Mouse (Mus musculus): ENCODE measurements around the gene B3gat3.
"Not testable (repeated sequence)": the region's sequence is repeated elsewhere in the genome, so short reads cannot be mapped to it uniquely, and the experiment has no call there.

The B3gat3 gene

GRCm38 (mm10) chr19:8920073-8920736 is at the start of gene B3gat3:
Gene B3gat3 (plus strand): TSS chr19:8920374.
- peak; percentile 98 for DNase-seq

- DNase-seq, result not testable (repeated sequence)
Observed at GRCm38 (mm10) chr19:8870381-8870780, 49.8 kb upstream of the B3gat3 start.

- DNase-seq, result no peak
Observed at GRCm38 (mm10) chr19:8870838-8871237, 49.3 kb upstream of the B3gat3 start.

GRCm38 (mm10) chr19:8871267-8872186 is 48.6 kb upstream of the B3gat3 start, which contains the start of gene Ubxn1:
Gene Ubxn1 (plus strand): TSS chr19:8871496.
- DNase-seq, result peak; percentile 99

- no peak for DNase-seq
Observed at GRCm38 (mm10) chr19:8872266-8872840, 47.8 kb upstream of the B3gat3 start.

- DNase-seq, result no peak
Observed at GRCm38 (mm10) chr19:8875031-8875430, 45.1 kb upstream of the B3gat3 start.

GRCm38 (mm10) chr19:8880311-8881033 is 39.7 kb upstream of the B3gat3 start, which contains the start of gene Uqcc3:
Gene Uqcc3 (minus strand): TSS chr19:8880923.
- DNase-seq, result peak; percentile 94

GRCm38 (mm10) chr19:8881034-8881392 is 39.2 kb upstream of the B3gat3 start:
- no peak for DNase-seq

GRCm38 (mm10) chr19:8883616-8884015 is 36.6 kb upstream of the B3gat3 start, which contains the start of the genes Lbhd1 and Gm49403:
Gene Lbhd1 (plus strand): TSS chr19:8883732.
Gene Gm49403 (plus strand): TSS chr19:8883930.
- no peak for DNase-seq

GRCm38 (mm10) chr19:8886916-8887584 is 33.1 kb upstream of the B3gat3 start:
- no peak for DNase-seq

- DNase-seq, result no peak
Observed at GRCm38 (mm10) chr19:8887585-8888463, 32.4 kb upstream of the B3gat3 start.

- DNase-seq, result peak; percentile 96
Observed at GRCm38 (mm10) chr19:8888511-8889385, 31.4 kb upstream of the B3gat3 start, which contains the start of the genes 1810009A15Rik and Gm49416. Gene 1810009A15Rik (plus strand): TSS chr19:8888853. Gene Gm49416 (plus strand): TSS chr19:8888926.

- peak; percentile 84 for DNase-seq
Observed at GRCm38 (mm10) chr19:8892829-8893766, 27.1 kb upstream of the B3gat3 start, which contains the start of gene Ints5. Gene Ints5 (plus strand): TSS chr19:8893005.

GRCm38 (mm10) chr19:8895397-8895960 is 24.7 kb upstream of the B3gat3 start:
- no peak for DNase-seq

- not testable (repeated sequence) for DNase-seq
Observed at GRCm38 (mm10) chr19:8896231-8896630, 23.9 kb upstream of the B3gat3 start.

GRCm38 (mm10) chr19:8897211-8897864 is 22.8 kb upstream of the B3gat3 start:
- peak; percentile 65 for DNase-seq

GRCm38 (mm10) chr19:8897865-8898495 is 22.2 kb upstream of the B3gat3 start, which contains the start of gene Ganab:
Gene Ganab (plus strand): TSS chr19:8898071.
- peak; percentile 97 for DNase-seq

Measured in kidney, adult 9 months (tissue).